Mouse (Mus musculus): ENCODE data around the gene Fgd5.

DNA sequence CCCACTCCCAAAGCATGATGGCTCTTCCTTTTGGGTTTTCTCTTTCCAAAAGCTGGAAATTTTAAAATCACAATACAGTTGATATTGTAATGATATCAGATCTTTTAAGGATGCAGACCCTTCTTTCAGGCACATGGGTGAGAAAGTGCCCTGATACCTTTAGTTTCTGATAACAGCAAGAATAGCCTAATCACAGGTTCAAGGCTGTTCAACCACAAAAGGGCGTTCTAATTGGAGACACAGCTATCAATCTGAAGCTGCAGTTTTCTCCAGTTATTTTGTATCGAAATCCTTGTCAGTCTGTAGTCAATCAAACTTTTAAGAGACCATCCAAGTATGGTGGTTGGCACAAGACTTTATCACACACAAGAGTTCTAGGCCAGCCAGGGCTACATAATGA, 115.2 kb downstream of the Fgd5 start:
- TF ChIP-seq CTCF (IDR thresholded peaks at IDR 0.05; ENCODE audit: low read depth): no peak
- TF ChIP-seq EP300 (IDR thresholded peaks at IDR 0.05; ENCODE audit: low read depth): peak; percentile 23; the same call in 1 of the 2 replicates

All from liver, embryonic 14.5 days (tissue).